Mouse (Mus musculus): ENCODE measurements around the gene Lcp2. TPM values are rescaled to one million over a fixed set of nuclear protein-coding genes. Genes with fewer than 3 reads are reported as not detected.

Gene Lcp2
- polyA plus RNA-seq, 1 experiment from 2014 or later = 128 TPM

GRCm38 (mm10) chr11:34056715-34057114, 10.0 kb downstream of the Lcp2 start:
- WGBS (ENCODE audit: missing documents) = 100% methylated on average over 1 of the region's 1 CpGs
- H3K27ac ChIP-seq = no peak overlapping the region
- peaks cover 62% of the 10 kb centered on the region for H3K36me3 ChIP-seq (ENCODE audit: inconsistent target)
- no peak overlapping the region for H3K4me3 ChIP-seq (ENCODE audit: inconsistent target)
- peaks cover 94% of the 10 kb centered on the region for H3K79me2 ChIP-seq (ENCODE audit: inconsistent target)

GRCm38 (mm10) chr11:34058332-34058731, 11.6 kb downstream of the Lcp2 start:
- no peak overlapping the region for H3K27ac ChIP-seq
- no peak overlapping the region for H3K4me3 ChIP-seq (ENCODE audit: inconsistent target)
- H3K79me2 ChIP-seq (ENCODE audit: inconsistent target) = peaks cover 93% of the 10 kb centered on the region
- H3K36me3 ChIP-seq (ENCODE audit: inconsistent target) = peaks cover 61% of the 10 kb centered on the region; the same call in 1 of the 2 replicates

GRCm38 (mm10) chr11:34058960-34059359, 12.2 kb downstream of the Lcp2 start:
- H3K79me2 ChIP-seq (ENCODE audit: inconsistent target) = peaks cover 88% of the 10 kb centered on the region
- 91% methylated on average over 6 of the region's 6 CpGs for WGBS (ENCODE audit: missing documents)
- no peak overlapping the region for H3K27ac ChIP-seq
- H3K36me3 ChIP-seq (ENCODE audit: inconsistent target) = peaks cover 61% of the 10 kb centered on the region; the same call in 1 of the 2 replicates
- H3K4me3 ChIP-seq (ENCODE audit: inconsistent target) = no peak overlapping the region

- Histone ChIP-seq H3K36me3 (ENCODE audit: inconsistent target) (peaks cover 40% of the 10 kb centered on the region; the same call in 1 of the 2 replicates), H3K27ac (no peak overlapping the region), H3K4me3 (ENCODE audit: inconsistent target) (no peak overlapping the region), H3K79me2 (ENCODE audit: inconsistent target) (peaks cover 83% of the 10 kb centered on the region)
- 93% methylated on average over 6 of the region's 6 CpGs for WGBS (ENCODE audit: missing documents)
Measured at GRCm38 (mm10) chr11:34061740-34062139, 15.0 kb downstream of the Lcp2 start.

- Histone ChIP-seq H3K79me2 (ENCODE audit: inconsistent target) (peaks cover 83% of the 10 kb centered on the region), H3K27ac (peak overlapping the region; percentile 95), H3K4me3 (ENCODE audit: inconsistent target) (no peak overlapping the region), H3K36me3 (ENCODE audit: inconsistent target) (peaks cover 34% of the 10 kb centered on the region; the same call in 1 of the 2 replicates)
- 44% methylated on average over 2 of the region's 2 CpGs for WGBS (ENCODE audit: missing documents)
Measured at GRCm38 (mm10) chr11:34063257-34063656, 16.5 kb downstream of the Lcp2 start.

- 0% methylated on average over 5 of the region's 5 CpGs for WGBS (ENCODE audit: missing documents)
- H3K79me2 ChIP-seq (ENCODE audit: inconsistent target) = peaks cover 83% of the 10 kb centered on the region
- H3K4me3 ChIP-seq (ENCODE audit: inconsistent target) = no peak overlapping the region
- peak overlapping the region; percentile 95 for H3K27ac ChIP-seq
- H3K36me3 ChIP-seq (ENCODE audit: inconsistent target) = peaks cover 38% of the 10 kb centered on the region
Measured at GRCm38 (mm10) chr11:34063702-34064485, 17.2 kb downstream of the Lcp2 start.

- Histone ChIP-seq H3K36me3 (ENCODE audit: inconsistent target) (peaks cover 62% of the 10 kb centered on the region), H3K4me3 (ENCODE audit: inconsistent target) (no peak overlapping the region)
Measured at GRCm38 (mm10) chr11:34070596-34070995, 23.9 kb downstream of the Lcp2 start.

GRCm38 (mm10) chr11:34072309-34072708, 25.6 kb downstream of the Lcp2 start:
- Histone ChIP-seq H3K4me3 (ENCODE audit: inconsistent target) (no peak overlapping the region), H3K79me2 (ENCODE audit: inconsistent target) (peaks cover 27% of the 10 kb centered on the region), H3K27ac (peak overlapping the region; percentile 67), H3K36me3 (ENCODE audit: inconsistent target) (peaks cover 77% of the 10 kb centered on the region)
- WGBS (ENCODE audit: missing documents) = 0% methylated on average over 3 of the region's 4 CpGs

More at GRCm38 (mm10) chr11:34070596-34070995, 23.9 kb downstream of the Lcp2 start:
- Histone ChIP-seq H3K27ac (no peak overlapping the region), H3K79me2 (ENCODE audit: inconsistent target) (peaks cover 39% of the 10 kb centered on the region)

GRCm38 (mm10) chr11:34073776-34074175, 27.1 kb downstream of the Lcp2 start:
- Histone ChIP-seq H3K4me3 (ENCODE audit: inconsistent target) (no peak overlapping the region), H3K79me2 (ENCODE audit: inconsistent target) (peaks cover 13% of the 10 kb centered on the region; the same call in 1 of the 2 replicates), H3K27ac (no peak overlapping the region), H3K36me3 (ENCODE audit: inconsistent target) (peaks cover 82% of the 10 kb centered on the region)
- 37% methylated on average over 15 of the region's 15 CpGs for WGBS (ENCODE audit: missing documents)

- no peak overlapping the region for H3K27ac ChIP-seq
- no peaks in the 10 kb centered on the region for H3K79me2 ChIP-seq (ENCODE audit: inconsistent target)
- H3K36me3 ChIP-seq (ENCODE audit: inconsistent target) = peaks cover 84% of the 10 kb centered on the region
- 89% methylated on average over 2 of the region's 2 CpGs for WGBS (ENCODE audit: missing documents)
- no peak overlapping the region for H3K4me3 ChIP-seq (ENCODE audit: inconsistent target)
Measured at GRCm38 (mm10) chr11:34077870-34078269, 31.1 kb downstream of the Lcp2 start.

GRCm38 (mm10) chr11:34078581-34078980, 31.9 kb downstream of the Lcp2 start:
- Histone ChIP-seq H3K27ac (no peak overlapping the region), H3K4me3 (ENCODE audit: inconsistent target) (no peak overlapping the region), H3K36me3 (ENCODE audit: inconsistent target) (peaks cover 88% of the 10 kb centered on the region), H3K79me2 (ENCODE audit: inconsistent target) (no peaks in the 10 kb centered on the region)
- 77% methylated on average over 7 of the region's 7 CpGs for WGBS (ENCODE audit: missing documents)

- peaks cover 88% of the 10 kb centered on the region for H3K36me3 ChIP-seq (ENCODE audit: inconsistent target)
- H3K27ac ChIP-seq = peak overlapping the region; percentile 21; the same call in 1 of the 2 replicates
- no peaks in the 10 kb centered on the region for H3K79me2 ChIP-seq (ENCODE audit: inconsistent target)
- WGBS (ENCODE audit: missing documents) = 17% methylated on average over 6 of the region's 6 CpGs
- no peak overlapping the region for H3K4me3 ChIP-seq (ENCODE audit: inconsistent target)
Measured at GRCm38 (mm10) chr11:34079542-34080464, 33.1 kb downstream of the Lcp2 start.

- no peaks in the 10 kb centered on the region for H3K79me2 ChIP-seq (ENCODE audit: inconsistent target)
- H3K36me3 ChIP-seq (ENCODE audit: inconsistent target) = peaks cover 90% of the 10 kb centered on the region
- no peak overlapping the region for H3K27ac ChIP-seq
- 84% methylated on average over 7 of the region's 7 CpGs for WGBS (ENCODE audit: missing documents)
- H3K4me3 ChIP-seq (ENCODE audit: inconsistent target) = no peak overlapping the region
Measured at GRCm38 (mm10) chr11:34083795-34084194, 37.1 kb downstream of the Lcp2 start.

GRCm38 (mm10) chr11:34084639-34085038, 37.9 kb downstream of the Lcp2 start:
- Histone ChIP-seq H3K36me3 (ENCODE audit: inconsistent target) (peaks cover 94% of the 10 kb centered on the region), H3K79me2 (ENCODE audit: inconsistent target) (no peaks in the 10 kb centered on the region)
- WGBS (ENCODE audit: missing documents) = 51% methylated on average over 2 of the region's 2 CpGs

More at GRCm38 (mm10) chr11:34084639-34085038, 37.9 kb downstream of the Lcp2 start:
- Histone ChIP-seq H3K4me3 (ENCODE audit: inconsistent target) (no peak overlapping the region), H3K27ac (no peak overlapping the region)

All from macrophage (primary cell).